Mouse (Mus musculus) thymus, postnatal 14 days (tissue): ENCODE measurements around the gene Skap2.

Experiments used
- DNase-seq: peaks from one replicate; pipeline ENCODE4 v3.0.0; 2021

Gene Skap2

GRCm38 (mm10) chr6:51825621-51826021 is 186.7 kb downstream of the Skap2 start:
- no peak for DNase-seq

GRCm38 (mm10) chr6:51824136-51824830 is 188.1 kb downstream of the Skap2 start:
- no peak for DNase-seq

GRCm38 (mm10) chr6:51822049-51822448 is 190.3 kb downstream of the Skap2 start:
- DNase-seq, result no peak

GRCm38 (mm10) chr6:51820853-51821252 is 191.5 kb downstream of the Skap2 start:
- no peak for DNase-seq

- no peak for DNase-seq
These were observed 195.3 kb downstream of the Skap2 start for GRCm38 (mm10) chr6:51816892-51817621.

GRCm38 (mm10) chr6:51810906-51811305 is 201.4 kb downstream of the Skap2 start:
- DNase-seq, result no peak

GRCm38 (mm10) chr6:51809164-51809824 is 203.1 kb downstream of the Skap2 start:
- DNase-seq, result no peak

GRCm38 (mm10) chr6:51808011-51808410 is 204.3 kb downstream of the Skap2 start:
- DNase-seq, result no peak
